Mouse (Mus musculus): ENCODE data around the gene Tsr1.

Tsr1 gene

GRCm38 (mm10) chr11:74898517-74898827 lies 601 bp downstream of the Tsr1 start:
- no peak for DNase-seq

- no peak for DNase-seq
Measured at GRCm38 (mm10) chr11:74901555-74901954, 3.7 kb downstream of the Tsr1 start.

GRCm38 (mm10) chr11:74902416-74902815 lies 4.5 kb downstream of the Tsr1 start:
- DNase-seq, result no peak

- DNase-seq, result no peak
Measured at GRCm38 (mm10) chr11:74907850-74908249, 10.0 kb downstream of the Tsr1 start.

GRCm38 (mm10) chr11:74908618-74909399 lies 10.9 kb downstream of the Tsr1 start:
- DNase-seq, result no peak

- no peak for DNase-seq
Measured at GRCm38 (mm10) chr11:74909978-74910377, 12.1 kb downstream of the Tsr1 start.

GRCm38 (mm10) chr11:74912492-74912891 lies 14.6 kb downstream of the Tsr1 start:
- DNase-seq, result no peak

- no peak for DNase-seq
Measured at GRCm38 (mm10) chr11:74919249-74919648, 21.4 kb downstream of the Tsr1 start.

- peak; percentile 31 for DNase-seq
Measured at GRCm38 (mm10) chr11:74924149-74924548, 26.3 kb downstream of the Tsr1 start.

- peak; percentile 92 for DNase-seq
Measured at GRCm38 (mm10) chr11:74925577-74926387, 27.9 kb downstream of the Tsr1 start, which contains the start of the genes Smg6 and Srr. Gene Smg6 (plus strand): TSS chr11:74925823. Gene Srr (minus strand): TSS chr11:74925948.

GRCm38 (mm10) chr11:74926388-74927005 lies 28.6 kb downstream of the Tsr1 start:
- DNase-seq, result no peak

GRCm38 (mm10) chr11:74927236-74927725 lies 29.4 kb downstream of the Tsr1 start:
- no peak for DNase-seq

- DNase-seq, result no peak
Measured at GRCm38 (mm10) chr11:74929111-74929510, 31.2 kb downstream of the Tsr1 start.

- no peak for DNase-seq
Measured at GRCm38 (mm10) chr11:74930391-74930790, 32.5 kb downstream of the Tsr1 start.

GRCm38 (mm10) chr11:74946348-74946747 lies 48.5 kb downstream of the Tsr1 start:
- DNase-seq, result no peak

GRCm38 (mm10) chr11:74954901-74955300 lies 57.0 kb downstream of the Tsr1 start:
- peak; percentile 11 for DNase-seq

- no peak for DNase-seq
Measured at GRCm38 (mm10) chr11:74956006-74956405, 58.1 kb downstream of the Tsr1 start.

- DNase-seq, result no peak
Measured at GRCm38 (mm10) chr11:74957600-74957999, 59.7 kb downstream of the Tsr1 start.
